Mouse (Mus musculus) frontal cortex, adult (tissue): ENCODE results near the gene Chst11.

Source experiments
- ATAC-seq: cut with Nextera tagmentation; 2 replicates; pipeline ENCODE4 v1.9.2; 2017; ENCODE audit warnings: mild to moderate bottlenecking, moderate library complexity, mixed read lengths; ENCODE audit not compliant: low TSS enrichment

Gene Chst11

DNA sequence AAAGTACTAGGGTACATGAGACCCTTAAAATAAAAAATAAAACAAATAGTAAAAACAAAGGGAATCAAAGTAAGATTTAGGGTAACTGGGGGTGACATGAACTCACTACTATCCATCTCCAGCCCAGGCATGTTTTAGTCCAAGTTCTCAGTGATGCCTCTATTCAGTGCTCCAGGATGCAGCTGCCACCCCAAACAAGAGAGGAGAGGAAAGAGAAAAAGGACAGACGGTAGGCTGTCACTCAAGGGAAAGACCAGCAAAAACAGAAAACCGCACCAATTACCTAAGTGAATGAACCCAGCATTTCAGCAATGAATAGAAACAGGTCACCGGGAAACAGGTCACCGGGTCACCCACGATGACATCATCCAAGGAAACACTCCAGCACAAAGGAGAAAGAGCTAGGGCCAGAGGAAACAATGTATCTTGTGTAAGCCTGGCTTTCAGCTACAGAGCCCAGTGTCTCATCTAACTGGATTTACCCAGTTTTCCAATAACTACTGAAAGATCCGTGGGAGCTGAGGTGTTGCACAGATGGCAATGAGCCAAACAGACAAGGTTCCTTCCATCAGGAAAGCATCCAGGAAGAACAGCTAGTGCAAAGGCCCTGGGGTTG, 225.8 kb downstream of the Chst11 start:
- ATAC-seq = no peak

DNA sequence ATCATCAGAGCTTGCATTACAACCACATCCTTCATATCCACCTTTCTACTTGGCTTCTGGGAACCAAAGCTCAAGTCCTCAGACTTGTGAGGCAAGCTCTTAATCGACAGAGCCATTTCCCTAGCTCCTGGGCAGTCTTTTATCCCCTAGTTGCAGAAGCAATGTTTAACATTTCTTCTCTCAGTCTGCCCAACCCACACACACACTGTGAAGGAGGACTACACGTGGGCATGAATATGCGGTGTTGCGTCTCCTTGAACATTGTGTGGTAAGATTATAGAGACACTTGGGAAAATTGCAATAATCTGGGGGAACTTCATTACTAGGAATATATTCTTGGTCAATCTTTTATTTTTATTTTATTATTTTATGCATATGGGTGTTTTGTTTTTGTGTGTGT, 227.3 kb downstream of the Chst11 start:
- peak; percentile 84; the same call in 1 of the 2 replicates for ATAC-seq

DNA sequence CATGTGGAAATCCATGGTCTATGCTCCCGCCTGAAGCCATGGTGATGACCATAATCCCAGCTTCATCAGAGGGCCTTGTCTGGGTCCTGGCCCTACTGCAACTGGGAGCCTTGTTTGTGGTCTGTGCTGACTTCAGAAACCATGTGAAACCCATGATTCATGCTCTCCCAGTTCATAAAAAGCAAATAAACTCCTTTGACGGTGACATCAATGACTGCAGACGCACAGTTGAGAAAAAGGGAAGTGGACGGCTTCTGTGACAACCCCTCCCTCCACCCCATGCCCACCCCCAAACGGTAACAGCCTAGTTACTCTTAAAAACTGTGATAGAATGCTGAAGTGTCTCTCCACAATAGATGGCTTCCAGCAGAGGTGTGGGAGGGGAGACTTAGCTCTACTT, 230.3 kb downstream of the Chst11 start:
- no peak for ATAC-seq

DNA sequence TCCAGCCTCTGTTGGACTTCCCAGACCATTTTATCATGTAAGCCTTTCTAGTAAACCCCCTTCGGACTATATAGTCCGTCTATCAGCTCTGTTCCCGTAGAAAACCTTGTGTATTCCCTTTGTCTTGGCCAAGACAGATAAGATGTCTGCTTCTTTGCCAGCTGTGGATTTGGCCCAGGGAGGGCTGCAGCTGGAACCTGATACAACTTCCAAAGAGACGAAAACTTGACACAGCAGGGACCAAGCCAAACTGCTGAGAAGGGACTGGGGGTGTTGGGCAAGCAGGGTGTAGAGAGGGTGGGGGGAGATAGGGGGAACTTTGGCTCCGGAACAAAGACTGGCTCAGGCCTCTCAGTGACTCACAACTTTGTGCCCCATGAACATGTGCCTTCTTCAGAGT, 232.0 kb downstream of the Chst11 start:
- ATAC-seq = no peak

DNA sequence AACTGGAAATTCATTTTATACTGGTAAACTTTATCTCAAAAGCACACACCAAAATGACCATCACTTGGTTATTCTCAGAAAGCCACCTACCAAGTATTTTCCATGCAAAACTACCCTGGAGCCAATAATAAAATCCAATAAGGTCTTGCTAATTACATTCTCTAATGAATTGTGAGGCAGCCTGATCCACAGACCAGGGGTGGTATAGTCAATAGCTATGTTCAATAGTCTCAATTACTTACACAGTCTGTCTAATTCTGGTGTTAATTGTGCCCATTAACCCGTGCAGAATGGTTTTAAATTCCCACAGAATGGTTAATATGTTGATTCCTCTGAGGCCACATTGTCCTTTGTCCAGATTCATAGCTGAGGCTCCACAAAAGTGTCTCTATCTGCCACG, 233.5 kb downstream of the Chst11 start:
- no peak for ATAC-seq

DNA sequence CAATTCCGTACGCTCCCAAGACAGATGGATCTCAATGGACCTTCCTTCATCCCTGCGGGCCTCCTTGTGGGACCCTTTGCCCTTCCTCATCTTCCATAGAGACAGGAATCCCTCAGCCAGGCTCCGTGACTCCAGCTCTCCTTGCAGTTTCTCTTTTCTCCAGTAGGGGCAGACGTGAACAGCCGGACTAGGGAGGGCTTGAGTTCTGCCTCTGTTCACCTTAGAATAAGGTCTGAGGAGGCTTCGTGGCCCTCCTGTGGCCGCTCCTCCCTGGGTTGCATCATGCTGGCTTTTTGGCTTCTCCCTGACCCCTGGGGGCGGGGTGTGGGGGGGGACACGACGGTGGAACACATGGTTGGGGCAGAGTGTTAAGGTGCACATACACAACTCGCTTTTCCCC, 234.4 kb downstream of the Chst11 start:
- no peak; the same call in 1 of the 2 replicates for ATAC-seq

DNA sequence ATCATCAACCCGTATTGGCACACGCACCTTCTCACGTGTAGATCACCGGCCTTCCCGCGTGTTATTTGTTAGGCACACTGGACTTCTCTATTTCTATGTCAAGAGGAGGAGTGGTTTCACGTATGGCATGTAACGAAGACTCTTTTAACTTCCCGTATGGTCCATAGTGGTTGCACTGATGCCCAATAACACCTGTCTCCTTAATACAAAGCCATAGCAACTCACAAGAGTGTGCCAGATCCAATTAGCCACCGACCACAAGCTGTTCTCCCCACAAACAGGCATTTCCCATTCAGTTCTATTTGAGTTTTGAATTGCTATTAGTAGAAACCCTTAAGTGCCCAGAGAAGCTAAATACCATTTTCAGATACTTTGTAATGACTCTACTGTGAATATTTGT, 234.9 kb downstream of the Chst11 start:
- ATAC-seq = no peak

DNA sequence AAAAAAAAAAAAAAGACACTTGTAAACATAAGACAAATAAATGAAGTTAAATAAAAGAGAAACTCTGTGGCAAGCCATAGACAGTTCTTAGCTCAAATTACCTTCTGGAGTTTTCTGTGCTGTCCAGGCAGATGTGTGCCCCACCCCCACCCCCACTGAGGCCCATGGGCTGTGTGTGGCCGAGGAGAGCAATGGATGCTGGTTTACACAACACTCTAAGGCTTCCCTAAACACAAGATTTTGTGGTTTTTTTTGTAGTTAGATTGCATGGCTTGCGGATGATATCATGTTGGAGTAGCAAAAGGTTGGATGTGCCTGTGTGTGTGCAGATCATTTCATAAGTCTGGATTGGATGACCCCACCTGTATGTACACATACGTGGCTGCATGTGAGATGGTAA, 235.5 kb downstream of the Chst11 start:
- no peak for ATAC-seq

DNA sequence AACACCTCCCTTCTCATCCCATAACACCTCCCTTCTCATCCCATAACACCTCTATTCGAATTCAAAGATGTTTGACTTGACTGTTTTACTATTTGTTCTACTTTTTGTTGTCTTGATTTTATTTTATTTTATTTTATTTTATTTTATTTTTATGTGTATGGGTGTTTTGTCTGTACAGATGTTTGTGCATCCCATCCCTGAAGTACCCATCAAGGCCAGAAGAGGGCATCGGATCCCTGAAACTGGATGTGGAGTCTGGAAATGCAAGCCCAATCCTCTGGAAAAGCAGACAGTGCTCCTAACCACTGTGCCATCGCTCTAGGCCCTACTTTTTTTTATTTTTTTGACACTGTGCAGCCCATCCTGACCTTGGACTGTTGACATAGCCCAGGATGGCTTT, 239.7 kb downstream of the Chst11 start:
- no peak for ATAC-seq

DNA sequence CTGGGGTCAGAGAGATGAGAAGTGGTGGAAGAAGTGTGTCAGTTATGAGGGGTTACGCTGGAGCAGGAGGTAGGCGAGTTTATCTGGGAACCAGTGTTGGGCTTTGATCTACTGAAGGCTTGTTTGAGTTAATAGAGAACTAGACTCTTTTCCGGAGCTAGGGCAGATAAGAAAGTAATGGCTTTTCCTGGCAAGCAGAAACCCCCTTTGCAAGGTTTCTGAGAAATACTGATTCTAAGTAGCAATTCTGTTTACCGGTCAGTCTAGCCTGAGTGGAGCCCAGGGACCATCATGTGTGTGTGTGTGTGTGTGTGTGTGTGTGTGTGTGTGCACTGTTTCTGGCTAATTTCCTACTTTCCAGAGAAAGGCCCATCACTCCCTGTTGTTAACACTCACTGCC, 243.3 kb downstream of the Chst11 start:
- no peak for ATAC-seq

DNA sequence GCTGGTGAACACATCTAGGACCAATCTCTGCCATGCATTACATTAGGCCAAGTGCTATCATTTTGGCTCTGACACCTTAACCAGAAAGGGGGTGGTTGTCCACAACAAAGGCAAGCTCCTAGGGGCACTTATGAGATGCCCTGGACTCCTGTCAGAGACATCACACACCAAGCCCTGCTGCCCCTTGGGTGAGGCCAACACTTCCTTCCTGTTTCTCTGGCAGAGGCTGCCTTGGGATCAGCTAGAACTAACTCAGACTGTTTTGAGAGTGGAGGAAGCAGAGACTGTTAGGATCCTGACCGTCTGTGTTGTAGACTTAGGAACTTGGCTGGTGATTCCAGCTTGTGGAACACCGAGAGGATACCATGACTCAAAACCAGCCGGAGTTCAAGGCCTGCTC, 248.7 kb downstream of the Chst11 start:
- no peak for ATAC-seq

DNA sequence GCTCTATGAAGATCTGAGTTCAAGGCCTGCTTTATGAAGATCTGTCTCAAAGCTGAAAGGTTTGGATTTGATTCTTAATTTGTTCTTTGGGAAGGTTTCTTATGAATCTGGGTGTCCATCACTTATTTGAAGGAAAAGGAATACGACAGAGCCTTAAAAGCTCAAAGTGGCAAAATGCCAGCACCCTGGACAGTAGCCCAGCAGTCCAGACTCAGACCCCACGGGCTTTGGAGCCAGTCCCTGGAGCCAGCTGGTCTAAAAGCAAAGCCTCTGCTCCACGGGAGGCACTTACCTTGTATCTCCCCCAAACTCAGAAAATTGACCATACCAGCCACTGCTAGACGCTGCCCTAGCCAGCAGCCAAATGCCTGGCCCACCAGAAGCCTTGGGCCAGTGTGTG, 249.1 kb downstream of the Chst11 start:
- ATAC-seq = no peak

DNA sequence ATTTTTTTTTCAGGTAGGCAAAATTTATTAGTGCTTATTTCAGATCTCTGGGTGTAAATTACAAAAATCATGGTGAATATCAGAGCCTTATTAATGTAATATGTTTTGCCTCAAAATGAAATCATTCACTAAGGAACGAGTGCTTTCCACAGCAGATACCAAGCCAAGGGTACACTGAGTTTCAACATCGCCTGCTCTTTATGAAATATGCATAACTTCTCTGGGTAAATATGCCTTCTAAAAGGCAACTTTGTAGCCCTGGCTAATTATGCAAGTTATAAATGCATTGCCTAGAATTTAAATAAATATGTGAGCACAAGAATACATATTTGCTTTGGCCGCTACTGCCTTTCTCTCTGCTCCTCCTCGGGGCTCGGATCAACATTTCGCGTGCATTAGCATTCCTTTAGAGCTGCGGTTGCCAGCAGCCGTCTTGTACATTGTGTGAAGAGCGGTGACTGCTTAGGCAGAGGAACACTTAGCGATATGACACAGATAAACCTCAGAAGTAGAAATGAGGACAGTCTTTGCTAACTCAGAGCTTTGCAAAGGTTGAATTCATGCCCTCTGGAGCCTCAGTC, 256.9 kb downstream of the Chst11 start:
- ATAC-seq = peak; percentile 85

DNA sequence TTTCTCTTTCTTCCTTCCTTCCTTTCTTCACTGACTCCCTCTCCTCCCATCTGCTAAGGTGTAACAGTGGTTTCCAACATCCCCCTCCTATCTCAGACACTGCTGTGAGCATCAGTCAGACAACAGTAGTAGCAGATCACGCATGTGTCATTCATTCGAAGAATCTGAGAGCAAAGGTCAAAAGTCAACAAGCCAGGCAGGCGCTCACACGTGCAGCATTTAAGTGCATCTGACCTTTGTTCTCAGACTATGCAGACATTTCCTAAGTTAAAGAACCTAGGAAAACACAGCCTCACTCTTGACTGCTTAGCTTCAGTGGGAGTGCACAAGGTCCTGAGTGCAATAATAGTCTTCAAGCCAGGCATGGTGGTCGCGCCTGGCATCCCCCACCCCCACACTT, 258.8 kb downstream of the Chst11 start:
- ATAC-seq = no peak
